Mouse (Mus musculus) induced T-regulatory cell, adult 2 months (primary cell): ENCODE data around the gene Vps72.

Experiments
- DNase-seq: peaks from one replicate; pipeline ENCODE4 v3.0.0-alpha.2; 2012; ENCODE audit warnings: low read depth

The Vps72 gene

DNA sequence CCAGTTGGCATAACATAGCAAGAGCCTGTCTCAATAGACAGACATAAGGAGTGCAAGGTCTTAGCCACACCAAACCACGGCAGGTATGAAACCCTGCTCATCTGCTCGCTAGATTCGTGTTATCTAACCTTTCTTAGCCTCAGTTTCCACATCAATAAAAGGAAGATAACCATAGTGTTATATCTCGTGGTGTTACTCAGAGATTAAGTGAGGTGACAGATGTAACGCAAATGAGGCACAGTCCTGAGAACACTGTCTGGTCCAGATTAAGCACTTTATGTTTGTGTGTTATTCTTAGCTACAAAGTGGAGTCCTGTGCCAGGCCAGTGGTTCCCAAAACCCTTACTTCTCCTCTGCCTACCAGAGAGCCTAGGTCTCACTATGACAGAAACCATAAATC is 54.0 kb downstream of the Vps72 start:
- no peak for DNase-seq

DNA sequence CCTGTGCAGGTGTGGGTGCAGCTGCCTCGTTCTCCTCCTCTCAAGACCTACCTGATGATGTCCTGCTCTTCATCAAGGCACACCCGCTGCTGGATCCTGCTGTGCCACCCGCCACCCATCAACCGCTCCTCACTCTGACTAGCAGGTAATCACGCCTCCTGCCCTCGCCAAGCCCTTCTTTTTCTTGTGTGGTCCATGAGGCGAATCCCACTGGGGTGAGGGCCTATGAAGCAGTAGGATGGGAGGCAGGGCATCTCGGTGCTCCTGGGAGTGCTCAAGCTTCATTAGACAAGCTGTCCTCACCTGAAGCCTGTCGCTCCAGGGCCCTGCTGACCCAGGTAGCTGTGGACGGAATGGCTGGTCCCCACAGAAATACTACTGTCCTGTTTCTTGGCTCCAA is 59.2 kb downstream of the Vps72 start:
- no peak for DNase-seq

DNA sequence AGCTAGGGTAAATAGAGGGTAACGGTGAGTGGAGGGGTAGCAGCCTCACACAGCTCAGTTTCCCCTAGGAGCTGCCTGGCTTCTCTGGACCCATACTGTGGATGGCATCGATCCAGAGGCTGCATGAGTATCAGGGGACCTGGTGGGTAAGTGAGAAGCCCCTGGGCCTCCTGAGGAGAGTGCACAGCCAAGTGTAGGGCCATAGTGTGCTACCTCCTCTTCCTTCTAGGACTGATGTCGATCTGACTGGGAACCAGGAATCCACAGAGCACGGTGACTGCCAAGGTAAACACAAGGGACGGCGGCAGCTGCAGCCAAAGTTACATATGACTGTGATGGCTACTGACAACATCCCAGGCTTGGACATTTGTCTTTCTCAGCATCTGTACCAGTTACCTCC is 60.3 kb downstream of the Vps72 start:
- DNase-seq = no peak
